Mouse (Mus musculus) stomach, postnatal 0 days (tissue): ENCODE results near the gene Taz. TPM values are rescaled to one million over a fixed set of nuclear protein-coding genes. Genes with fewer than 3 reads are reported as not detected.

Experiments used
- ATAC-seq: fragments of 200-750 bp; cut with Nextera tagmentation; 2 replicates; pipeline ENCODE4 v1.8.0; 2017; ENCODE audit not compliant: low FRiP score, low TSS enrichment
- DNase-seq: peaks from one replicate; pipeline ENCODE4 v3.0.0-alpha.2; 2016; ENCODE audit warnings: low spot score
- H3K27ac ChIP-seq: fragments of 300-500 bp; sonication (generic); replicated peaks from 2 replicates; pipeline ENCODE4 v1.5.1; 2014; ENCODE audit warnings: mild to moderate bottlenecking, control low read depth
- H3K27me3 ChIP-seq: fragments of 300-500 bp; sonication (generic); 2 replicates; pipeline ENCODE4 v1.6.1; 2014; ENCODE audit warnings: low read length; ENCODE audit not compliant: control insufficient read depth, insufficient read depth
- H3K36me3 ChIP-seq: fragments of 300-500 bp; sonication (generic); 2 replicates; pipeline ENCODE4 v1.6.1; 2014; ENCODE audit warnings: low read length, mixed read lengths; ENCODE audit not compliant: control insufficient read depth, insufficient read depth
- H3K4me1 ChIP-seq: fragments of 300-500 bp; sonication (generic); replicated peaks from 2 replicates; pipeline ENCODE4 v1.6.1; 2014; ENCODE audit warnings: antibody characterized with exemption; ENCODE audit not compliant: control insufficient read depth, insufficient read depth
- H3K4me2 ChIP-seq: fragments of 300-500 bp; sonication (generic); replicated peaks from 2 replicates; pipeline ENCODE4 v1.6.1; 2014; ENCODE audit warnings: low read depth, mild to moderate bottlenecking, control low read depth, moderate library complexity
- H3K4me3 ChIP-seq: fragments of 300-500 bp; sonication (generic); 2 replicates; pipeline ENCODE4 v1.5.1; 2014; ENCODE audit warnings: low read depth, low read length, control low read depth
- H3K9ac ChIP-seq: fragments of 300-500 bp; sonication (generic); 2 replicates; pipeline ENCODE4 v1.6.1; 2014; ENCODE audit warnings: mild to moderate bottlenecking, low read length, control low read depth, mixed read lengths
- H3K9me3 ChIP-seq: fragments of 300-500 bp; sonication (generic); 2 replicates; pipeline ENCODE4 v1.6.1; 2016; ENCODE audit warnings: low read length; ENCODE audit not compliant: control insufficient read depth
- CTCF ChIP-seq: IDR thresholded peaks from 2 replicates; pipeline ENCODE4 v1.5.1; 2016; ENCODE audit warnings: antibody characterized with exemption, low read depth, mild to moderate bottlenecking, moderate library complexity
- EP300 ChIP-seq: optimal IDR thresholded peaks from 2 replicates; pipeline ENCODE3; 2016; ENCODE audit warnings: antibody characterized with exemption
- WGBS: fragments of 180-500 bp; shearing (Covaris S2); extraction: QIAGEN DNeasy Blood & Tissue Kit; methylation state at CpG from one replicate; pipeline ENCODE4 v1.1.7; 2014; 5-methylcytosine and 5-hydroxymethylcytosine counted together
- polyA plus RNA-seq: library from polyadenylated mRNA; unstranded; fragments of >200 nt; fragmentation: Nextera tagmentation; extraction: Ambion mirVana; gene quantifications from 2 replicates; pipeline ENCODE4 v1.2.1, GENCODE M21; 2015

The Taz gene
- 59.5 and 71.1 TPM in 2 replicates for polyA plus RNA-seq

DNA sequence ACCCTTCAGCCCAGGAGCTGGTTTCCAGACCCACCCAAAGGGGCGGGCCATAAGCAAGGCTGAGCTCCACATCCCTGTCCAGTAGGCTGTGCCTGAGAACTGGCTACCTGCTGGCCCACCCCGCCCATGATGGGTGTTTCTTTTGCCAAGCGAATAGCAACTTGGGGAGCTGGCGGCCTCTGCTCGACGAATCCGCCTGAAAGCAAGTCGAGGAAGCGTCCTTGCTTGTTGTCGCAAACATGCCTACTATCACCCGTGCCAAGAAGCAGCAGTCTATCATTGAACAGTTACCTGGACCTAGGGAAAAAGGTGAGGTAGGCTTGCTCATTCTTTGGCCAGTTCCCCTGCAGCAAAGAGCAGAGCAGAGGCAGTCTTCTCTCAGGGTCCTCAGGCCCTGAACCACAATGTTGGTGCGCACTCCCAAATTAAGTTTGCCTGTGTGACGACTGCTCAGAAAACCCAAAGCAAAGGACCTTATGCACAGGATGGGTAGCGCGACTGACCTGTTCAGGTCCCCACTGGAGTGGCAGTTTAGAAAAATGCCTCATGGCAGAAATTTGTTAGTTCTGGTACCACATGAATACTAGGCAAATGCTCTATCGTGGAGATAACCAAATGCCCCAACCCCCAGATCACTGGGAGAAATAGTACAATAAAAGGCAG, at the start of gene Taz, which contains the start of gene Dnase1l1:
TSS of gene Taz (plus strand) at position 181 of the 663 bp plus-strand sequence.
TSS of gene Dnase1l1 (minus strand) at position 606 of the 663 bp plus-strand sequence.
- no peaks in the 10 kb centered on the region for H3K4me1 ChIP-seq
- H3K9ac ChIP-seq: peak within 1 kb of the TSS; percentile 75
- no peaks in the 10 kb centered on the region for H3K27me3 ChIP-seq
- peak within 1 kb of the TSS; percentile 52 for H3K4me3 ChIP-seq
- TF ChIP-seq EP300 (no peak), CTCF (peak; percentile 38)
- H3K27ac ChIP-seq: peak within 1 kb of the TSS; percentile 89
- DNase-seq (peak; percentile 91), ATAC-seq (peak; percentile 96)
- 17% methylated on average over 16 of the region's 16 CpGs for WGBS
- H3K36me3 ChIP-seq: no peaks in the 10 kb centered on the region
- H3K9me3 ChIP-seq: no peaks in the 10 kb centered on the region
- peak within 1 kb of the TSS; percentile 60 for H3K4me2 ChIP-seq

DNA sequence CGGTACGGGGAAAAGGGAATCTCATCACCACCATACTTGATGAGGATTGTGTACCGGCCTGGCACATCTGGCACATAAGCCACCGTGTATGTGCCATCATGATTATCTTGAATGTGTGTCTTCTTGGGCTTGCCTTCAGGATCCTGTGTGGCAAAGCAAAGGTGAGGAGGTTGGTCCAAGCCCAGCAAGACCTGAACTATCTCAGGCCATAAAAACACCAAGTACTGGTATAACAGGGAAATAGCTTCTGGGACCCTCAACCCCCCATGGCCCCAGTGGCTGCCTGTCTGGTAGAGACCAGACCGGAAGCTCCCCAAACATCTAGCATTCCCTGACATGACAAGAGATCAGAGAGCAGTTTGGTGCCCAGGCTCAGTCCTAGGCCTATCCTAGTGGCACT, 48.5 kb upstream of the Taz start:
- H3K27ac ChIP-seq: no peak overlapping the region
- H3K4me3 ChIP-seq: no peak overlapping the region
- no peaks in the 10 kb centered on the region for H3K9me3 ChIP-seq
- WGBS: 86% methylated on average over 5 of the region's 5 CpGs
- no peak overlapping the region for H3K4me2 ChIP-seq
- no peaks in the 10 kb centered on the region for H3K27me3 ChIP-seq
- ATAC-seq (no peak), DNase-seq (no peak)
- TF ChIP-seq CTCF (no peak), EP300 (no peak)
- H3K4me1 ChIP-seq: no peaks in the 10 kb centered on the region
- H3K9ac ChIP-seq: no peak overlapping the region
- H3K36me3 ChIP-seq: peaks cover 8% of the 10 kb centered on the region

DNA sequence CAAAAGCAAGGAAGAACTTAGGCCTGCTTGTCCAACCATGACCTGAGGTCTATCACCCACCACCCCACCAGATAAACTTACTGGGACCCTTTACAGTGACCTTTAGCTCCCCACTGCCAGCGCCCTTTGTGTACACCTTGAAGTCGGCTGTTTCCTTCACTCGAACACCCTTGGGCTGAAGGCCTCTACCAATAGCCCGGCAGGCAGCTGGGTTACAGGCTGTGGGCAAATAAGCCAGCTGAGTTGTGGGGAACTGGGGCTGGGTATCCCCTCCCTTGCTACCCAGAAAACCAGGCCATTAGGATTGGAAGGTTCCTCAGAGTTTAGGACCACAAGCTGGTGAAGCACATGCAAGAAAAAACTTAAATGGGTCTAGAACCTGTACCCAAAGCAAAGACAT, 41.4 kb upstream of the Taz start:
- DNase-seq (no peak), ATAC-seq (no peak)
- Histone ChIP-seq H3K4me3 (no peak overlapping the region), H3K9ac (no peak overlapping the region), H3K27me3 (no peaks in the 10 kb centered on the region), H3K9me3 (no peaks in the 10 kb centered on the region), H3K36me3 (peaks cover 15% of the 10 kb centered on the region), H3K4me2 (no peak overlapping the region), H3K27ac (no peak overlapping the region), H3K4me1 (no peaks in the 10 kb centered on the region)
- TF ChIP-seq CTCF (no peak), EP300 (no peak)
- 81% methylated on average over 4 of the region's 4 CpGs for WGBS

DNA sequence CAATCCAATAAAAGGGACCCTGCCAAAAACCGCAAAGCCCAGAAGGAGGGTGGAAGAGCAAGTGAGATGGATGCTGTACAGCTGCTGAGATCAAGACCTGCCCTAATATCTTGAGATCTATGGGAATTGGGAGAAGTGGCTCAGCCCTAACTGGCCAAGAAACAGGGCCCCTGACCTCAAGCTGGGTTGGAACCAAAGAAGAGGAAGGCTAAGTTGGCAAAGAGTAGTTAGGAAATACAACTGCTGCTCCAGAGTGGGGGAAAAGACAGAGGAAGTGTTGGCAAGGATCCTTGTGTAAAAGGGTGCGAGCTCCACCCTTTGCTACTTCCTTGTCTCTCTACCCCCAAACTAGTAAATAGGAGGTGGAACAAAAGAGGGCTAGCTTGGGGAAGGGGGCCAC, 38.3 kb upstream of the Taz start:
- peaks cover 8% of the 10 kb centered on the region; the same call in 1 of the 2 replicates for H3K36me3 ChIP-seq
- ATAC-seq (no peak), DNase-seq (no peak)
- H3K4me1 ChIP-seq: no peaks in the 10 kb centered on the region
- peak overlapping the region; percentile 69 for H3K27ac ChIP-seq
- 72% methylated on average over 2 of the region's 2 CpGs for WGBS
- peak overlapping the region; percentile 50 for H3K4me2 ChIP-seq
- H3K4me3 ChIP-seq: peak overlapping the region; percentile 45
- H3K27me3 ChIP-seq: no peaks in the 10 kb centered on the region
- no peaks in the 10 kb centered on the region for H3K9me3 ChIP-seq
- no peak for TF ChIP-seq CTCF
- TF ChIP-seq EP300: no peak
- peak overlapping the region; percentile 24; the same call in 1 of the 2 replicates for H3K9ac ChIP-seq

DNA sequence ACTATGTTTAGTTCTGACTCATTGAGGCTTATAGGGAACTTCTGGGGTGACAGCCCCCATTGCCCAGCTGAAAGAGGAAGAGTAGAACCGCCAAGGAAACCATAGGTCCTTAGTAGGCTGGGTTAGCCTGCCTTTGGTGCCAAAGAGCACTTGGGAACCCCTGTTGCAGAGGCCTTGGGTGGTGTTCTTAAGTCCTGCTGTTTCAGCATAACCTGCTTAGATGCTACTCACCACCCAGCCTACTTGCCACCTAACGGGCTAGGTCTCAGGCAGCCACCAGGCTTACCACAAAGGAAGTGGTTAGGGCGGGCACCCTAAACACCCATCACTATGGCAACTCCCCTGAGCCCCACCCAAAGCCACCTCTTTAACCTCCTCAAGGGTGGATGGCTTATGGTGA, 37.9 kb upstream of the Taz start:
- Histone ChIP-seq H3K27me3 (no peaks in the 10 kb centered on the region), H3K4me2 (peak overlapping the region; percentile 50), H3K4me1 (no peaks in the 10 kb centered on the region), H3K4me3 (peak overlapping the region; percentile 45), H3K36me3 (peaks cover 8% of the 10 kb centered on the region; the same call in 1 of the 2 replicates), H3K9me3 (no peaks in the 10 kb centered on the region), H3K9ac (peak overlapping the region; percentile 24; the same call in 1 of the 2 replicates), H3K27ac (peak overlapping the region; percentile 69)
- ATAC-seq (no peak), DNase-seq (no peak)
- WGBS: 44% methylated on average over 3 of the region's 3 CpGs
- TF ChIP-seq EP300 (no peak), CTCF (no peak)

DNA sequence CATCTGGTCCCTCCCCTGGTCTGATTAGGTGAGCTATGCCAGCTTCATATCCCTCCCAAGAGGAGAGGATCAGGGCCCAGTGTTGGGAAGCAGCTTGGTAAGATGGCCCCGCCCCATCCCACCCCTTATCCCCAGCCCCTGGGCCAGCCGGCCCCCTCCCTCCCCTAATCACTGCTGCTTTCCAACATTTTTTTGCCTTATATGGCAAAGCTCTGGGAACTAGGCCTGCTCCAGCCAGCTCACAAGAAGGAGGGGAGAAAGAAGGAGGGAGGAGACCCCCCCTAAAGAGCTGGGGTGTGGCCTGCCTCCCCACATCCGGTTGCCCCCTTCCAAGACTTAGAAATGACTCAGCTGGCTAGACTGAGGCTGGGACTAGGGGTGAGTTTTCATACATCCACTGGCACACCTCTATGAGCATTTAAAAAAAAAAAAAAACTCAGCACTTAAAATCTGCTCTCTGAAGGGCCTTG, 37.1 kb upstream of the Taz start:
- peak overlapping the region; percentile 45 for H3K4me3 ChIP-seq
- 20% methylated on average over 2 of the region's 3 CpGs for WGBS
- peak overlapping the region; percentile 50 for H3K4me2 ChIP-seq
- no peaks in the 10 kb centered on the region for H3K27me3 ChIP-seq
- no peaks in the 10 kb centered on the region for H3K4me1 ChIP-seq
- DNase-seq (peak; percentile 45), ATAC-seq (peak; percentile 38; the same call in 1 of the 2 replicates)
- peaks cover 8% of the 10 kb centered on the region; the same call in 1 of the 2 replicates for H3K36me3 ChIP-seq
- H3K9ac ChIP-seq: peak overlapping the region; percentile 67
- no peaks in the 10 kb centered on the region for H3K9me3 ChIP-seq
- peak overlapping the region; percentile 86 for H3K27ac ChIP-seq
- TF ChIP-seq CTCF: no peak
- no peak for TF ChIP-seq EP300
